Comparison of ENCODE assay signal across 9 mouse cellular contexts in genomic region chr19:42397281-42397680, GRCm38 (mm10). TPM values are rescaled to one million over a fixed set of nuclear protein-coding genes. Genes with fewer than 3 reads are reported as not detected.
DNase-seq lines count a peak whose midpoint lies in the region; ATAC-seq lines count a peak whose summit lies in the region.
"Had no signal": no experiment of that assay in that cellular context is flagged by ENCODE, and none has a peak within 500 bp of the region (broad histone marks: within the 10 kb centered on the region; RNA-seq: fewer than 3 reads in every experiment).

No protein-coding gene starts in this region.

- H3K27me3 ChIP-seq in kidney, embryonic 15.5 days = no peaks in the 10 kb centered on the region

- H3K4me2 ChIP-seq in kidney, embryonic 15.5 days = no peak overlapping the region

- 17% methylated on average over 11 of the region's 11 CpGs for WGBS in kidney, embryonic 15.5 days

- peak; percentile 12 for DNase-seq in kidney, adult 18-20 months
- DNase-seq in NIH3T3 (ENCODE audit: low read depth) = peak; percentile 80
- peak; percentile 83 for DNase-seq in embryo, embryonic 10 days (ENCODE audit: low spot score)
- DNase-seq in lung, postnatal 14 days = peak; percentile 19
- no peak for DNase-seq in thymus, postnatal 36 days
- no peak for DNase-seq in thymus, postnatal 14 days
- DNase-seq in frontal cortex, postnatal 36 days (ENCODE audit: low spot score in 2 of 2) = no peak

- H3K36me3 ChIP-seq in kidney, embryonic 15.5 days = no peaks in the 10 kb centered on the region

- no peaks in the 10 kb centered on the region for H3K4me1 ChIP-seq in kidney, embryonic 15.5 days

- no peak overlapping the region for H3K4me3 ChIP-seq in kidney, embryonic 15.5 days (replicated peaks)

- no peak overlapping the region for H3K27ac ChIP-seq in kidney, embryonic 15.5 days

- ATAC-seq in kidney, embryonic 15.5 days (replicated peaks; ENCODE audit: low FRiP score) = no peak
- ATAC-seq: Patski had no signal

- no peak overlapping the region for H3K9ac ChIP-seq in kidney, embryonic 15.5 days

- H3K9me3 ChIP-seq in kidney, embryonic 15.5 days (replicated peaks) = no peaks in the 10 kb centered on the region

RNA-seq across cellular contexts. Expression of gene Crtac1, which starts 34.3 kb away (rescaled TPM):
- polyA plus RNA-seq in kidney, embryonic 15.5 days (2015; fragmentation: Nextera tagmentation; extraction: Ambion mirVana) = 5.8 and 7.0 TPM in 2 replicates

Comparison
In these comparisons a context has a peak if more than half of its experiments do, and no peak if none do; other contexts are left out.
1. DNase-seq: peak in kidney, adult 18-20 months (single experiment), NIH3T3 (single experiment), embryo, embryonic 10 days (single experiment) and lung, postnatal 14 days (single experiment); none in thymus, postnatal 36 days (0 of 2), thymus, postnatal 14 days (single experiment) and frontal cortex, postnatal 36 days (0 of 2).